Mouse (Mus musculus) heart, embryonic 11.5 days (tissue): Measurements from ENCODE around the gene Tspoap1. TPM values are rescaled to one million over a fixed set of nuclear protein-coding genes. Genes with fewer than 3 reads are reported as not detected.

Source experiments
- ATAC-seq: fragments of 200-750 bp; cut with Nextera tagmentation; replicated peaks from 2 replicates; pipeline ENCODE4 v1.8.0; 2017; ENCODE audit warnings: moderate library complexity; ENCODE audit not compliant: insufficient number of reproducible peaks, low FRiP score, low TSS enrichment
- H3K27ac ChIP-seq: fragments of 300-500 bp; sonication (generic); 2 replicates; pipeline ENCODE4 v1.5.1; 2014; ENCODE audit warnings: mild to moderate bottlenecking, low read depth, low read length
- H3K27me3 ChIP-seq: fragments of 300-500 bp; sonication (generic); 2 replicates; pipeline ENCODE4 v1.6.1; 2014; ENCODE audit warnings: mild to moderate bottlenecking, low read length, mixed read lengths; ENCODE audit not compliant: control insufficient read depth, insufficient read depth
- H3K36me3 ChIP-seq: fragments of 300-500 bp; sonication (generic); 2 replicates; pipeline ENCODE4 v1.6.1; 2014; ENCODE audit warnings: mild to moderate bottlenecking, low read length, moderate library complexity, mixed read lengths; ENCODE audit not compliant: control insufficient read depth, insufficient read depth
- H3K4me1 ChIP-seq: fragments of 300-500 bp; sonication (generic); 2 replicates; pipeline ENCODE4 v1.6.1; 2014; ENCODE audit warnings: low read length; ENCODE audit not compliant: control insufficient read depth, insufficient read depth
- H3K4me2 ChIP-seq: fragments of 300-500 bp; sonication (generic); 2 replicates; pipeline ENCODE4 v1.6.1; 2014; ENCODE audit warnings: mild to moderate bottlenecking, moderate library complexity
- H3K4me3 ChIP-seq: fragments of 300-500 bp; sonication (generic); 2 replicates; pipeline ENCODE4 v1.5.1; 2014; ENCODE audit warnings: low read depth, low read length
- H3K9ac ChIP-seq: fragments of 300-500 bp; sonication (generic); 2 replicates; pipeline ENCODE4 v1.6.1; 2014; ENCODE audit warnings: mild to moderate bottlenecking, low read depth, low read length, moderate library complexity
- H3K9me3 ChIP-seq: fragments of 300-500 bp; sonication (generic); replicated peaks from 2 replicates; pipeline ENCODE4 v1.6.1; 2016; ENCODE audit warnings: low read length; ENCODE audit not compliant: control insufficient read depth
- WGBS: fragments of 180-500 bp; shearing (Covaris S2); extraction: QIAGEN DNeasy Blood & Tissue Kit; methylation state at CpG from one replicate; pipeline ENCODE4 v1.1.7; 2014; ENCODE audit not compliant: insufficient replicate concordance; 5-methylcytosine and 5-hydroxymethylcytosine counted together
- microRNA counts: library from miRNA; unstranded; fragments of <30 nt; microRNA quantifications from one replicate; lab custom pipeline; 2015
- microRNA-seq: library from miRNA; unstranded; fragments of <30 nt; microRNA quantifications from one replicate; pipeline ENCODE4, GENCODE M21; 2016; ENCODE audit warnings: borderline number of aligned reads
- polyA plus RNA-seq: library from polyadenylated mRNA; unstranded; fragments of >200 nt; fragmentation: Nextera tagmentation; extraction: Ambion mirVana; gene quantifications from 2 replicates; pipeline ENCODE4 v1.2.1, GENCODE M21; 2014

Gene Tspoap1
- polyA plus RNA-seq, 1 experiment from 2014 or later: 0.72 TPM

DNA sequence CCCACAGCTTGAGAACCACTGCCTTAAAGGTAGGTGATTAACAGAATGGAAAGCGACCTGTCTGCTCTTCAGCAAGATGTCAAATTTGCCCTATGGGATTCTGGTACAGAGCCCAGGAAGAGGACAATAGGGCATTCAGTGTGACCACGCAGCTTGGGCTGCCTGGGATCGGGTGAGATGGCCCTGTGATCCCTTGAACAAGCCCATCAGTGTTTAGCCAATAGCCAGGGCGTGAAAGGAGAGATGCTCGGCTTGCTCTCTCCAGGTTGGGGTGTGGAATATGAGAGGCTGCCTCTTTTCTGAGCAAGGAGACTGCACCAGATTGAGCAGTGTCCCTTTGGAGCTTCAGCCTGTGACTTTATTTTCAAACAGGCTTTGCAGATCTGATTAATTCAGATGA, 61.2 kb downstream of the Tspoap1 start:
- Histone ChIP-seq H3K4me1 (0 out of 2 replicates have a peak, but pooled peaks cover 3% of the 10 kb centered on the region), H3K4me3 (no peak overlapping the region), H3K9me3 (no peaks in the 10 kb centered on the region), H3K9ac (no peak overlapping the region), H3K4me2 (no peak overlapping the region), H3K36me3 (no peaks in the 10 kb centered on the region), H3K27me3 (peaks cover 21% of the 10 kb centered on the region), H3K27ac (no peak overlapping the region)
- WGBS: 59% methylated on average over 5 of the region's 5 CpGs
- no peak for ATAC-seq

DNA sequence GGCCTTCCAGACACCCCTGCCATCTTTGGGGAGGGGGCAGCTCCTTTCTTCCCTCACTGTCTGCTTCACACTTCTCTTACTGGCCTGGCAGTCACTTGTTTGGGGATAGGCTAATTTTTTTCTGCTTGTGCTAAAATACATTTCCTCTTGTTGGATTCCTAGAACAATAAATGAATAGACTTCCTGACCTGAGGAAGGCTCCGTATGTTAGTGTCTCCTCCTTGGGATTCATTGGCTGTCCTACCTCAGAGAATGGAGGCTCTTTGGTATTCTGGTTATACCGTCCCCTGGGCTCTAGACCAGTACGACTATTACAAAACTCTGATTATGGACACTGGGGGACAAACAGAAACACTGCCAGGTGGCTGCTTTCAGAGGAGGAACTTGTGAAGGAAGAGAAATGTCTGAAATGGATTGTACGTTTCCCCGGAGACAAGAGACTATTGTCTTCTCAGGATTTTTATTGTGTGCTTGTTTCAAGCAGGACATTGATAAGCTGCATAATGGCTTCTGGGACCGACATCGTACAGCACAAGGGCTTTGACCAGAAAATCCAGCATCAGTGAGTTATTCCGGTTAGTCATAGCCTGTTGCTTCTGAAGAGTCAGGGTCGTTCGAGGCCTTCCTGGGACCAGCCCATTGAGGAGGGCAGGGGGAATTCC, 68.0 kb downstream of the Tspoap1 start, which contains the start of gene Lpo:
Gene Lpo, minus strand, starts transcription at position 51 of the 662 bp plus-strand sequence.
- no peak within 1 kb of the TSS for H3K9ac ChIP-seq
- no peaks in the 10 kb centered on the region for H3K36me3 ChIP-seq
- no peak for ATAC-seq
- no peaks in the 10 kb centered on the region for H3K4me1 ChIP-seq
- no peak within 1 kb of the TSS for H3K27ac ChIP-seq
- H3K4me2 ChIP-seq: no peak within 1 kb of the TSS
- peaks cover under 1% of the 10 kb centered on the region; the same call in 1 of the 2 replicates for H3K27me3 ChIP-seq
- 70% methylated on average over 10 of the region's 10 CpGs for WGBS
- no peak within 1 kb of the TSS for H3K4me3 ChIP-seq
- H3K9me3 ChIP-seq: no peaks in the 10 kb centered on the region

MicroRNAs within 50 kb of the gene (microRNA counts, 519-probe panel; counts per million panel counts)
- 6,240 counts per million, percentile 79 among the panel's probes with 10 or more counts for microRNA mmu-miR-142-3p (lab: Ali Mortazavi, UCI)
- microRNA mmu-miR-142-5p (lab: Ali Mortazavi, UCI): 32.2 counts per million

Small RNA genes lying within 50 kb of the gene (microRNA-seq; reads per million reads assigned to microRNA genes)
- not detected for gene Mir142
- not detected for gene Mir142b

Other genes starting within 250 kb of the Tspoap1 start
- not detected in 2 replicates for gene Gm11492, start 193.9 kb upstream of the Tspoap1 start, polyA plus RNA-seq
- 11.7 and 13.3 TPM in 2 replicates for gene Sept4, start 191.6 kb upstream of the Tspoap1 start, polyA plus RNA-seq
- 23.4 and 28.1 TPM in 2 replicates for gene Mtmr4, start 168.4 kb upstream of the Tspoap1 start, polyA plus RNA-seq
- 0.11 and 0.18 TPM in 2 replicates for gene Hsf5, start 143.4 kb upstream of the Tspoap1 start, polyA plus RNA-seq
- 0.54 and 0.96 TPM in 2 replicates for gene Rnf43, start 97.8 kb upstream of the Tspoap1 start, polyA plus RNA-seq
- 114 and 120 TPM in 2 replicates for gene Supt4a, start 23.0 kb upstream of the Tspoap1 start, polyA plus RNA-seq
- gene Mpo, start 33.0 kb downstream of the Tspoap1 start, polyA plus RNA-seq: 6.7 and 9.4 TPM in 2 replicates
- 0.34 TPM in 1 of 2 replicates, not detected in the other for gene Lpo, start 67.7 kb downstream of the Tspoap1 start, polyA plus RNA-seq
- 5.9 and 6.1 TPM in 2 replicates for gene Mks1, start 92.7 kb downstream of the Tspoap1 start, polyA plus RNA-seq
- gene Epx, start 115.0 kb downstream of the Tspoap1 start, polyA plus RNA-seq: 0.21 TPM in 1 of 2 replicates, not detected in the other
- not detected in 2 replicates for gene Olfr462, start 131.7 kb downstream of the Tspoap1 start, polyA plus RNA-seq
- gene Olfr463, start 136.8 kb downstream of the Tspoap1 start, polyA plus RNA-seq: not detected in 2 replicates
- not detected in 2 replicates for gene Olfr464, start 160.4 kb downstream of the Tspoap1 start, polyA plus RNA-seq
- gene Dynll2, start 227.0 kb downstream of the Tspoap1 start, polyA plus RNA-seq: 16.7 and 17.2 TPM in 2 replicates